Mouse (Mus musculus) kidney, postnatal 36 days (tissue): Measurements from ENCODE around the gene Nusap1.
"Not testable (repeated sequence)": the region's sequence is repeated elsewhere in the genome, so short reads cannot be mapped to it uniquely, and the experiment has no call there.

ENCODE experiments used
- DNase-seq, 2 experiments: peaks; one replicate each; pipeline ENCODE4 v3.0.0; 2021 to 2022; ENCODE audit warnings: mixed read lengths in 2 of 2

Gene Nusap1

DNA sequence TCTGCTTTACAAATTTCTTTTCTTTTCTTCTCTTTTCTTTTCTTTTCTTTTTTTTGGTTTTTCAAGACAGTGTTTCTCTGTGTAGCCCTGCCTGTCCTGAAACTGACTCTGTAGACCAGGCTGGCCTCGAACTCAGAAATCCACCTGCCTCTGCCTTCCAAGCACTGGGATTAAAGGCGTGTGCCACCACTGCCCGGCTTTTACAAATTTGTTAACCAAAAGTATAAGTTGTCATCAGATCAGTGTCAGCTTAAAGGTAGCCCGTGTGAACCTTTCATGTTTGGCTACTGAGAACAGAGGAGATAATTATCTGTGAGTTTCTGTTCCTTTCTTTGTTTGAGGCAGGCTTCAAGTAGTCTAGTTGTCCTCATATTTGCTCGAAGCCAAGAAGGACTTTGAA, 26.2 kb downstream of the Nusap1 start:
- no peak for DNase-seq

DNA sequence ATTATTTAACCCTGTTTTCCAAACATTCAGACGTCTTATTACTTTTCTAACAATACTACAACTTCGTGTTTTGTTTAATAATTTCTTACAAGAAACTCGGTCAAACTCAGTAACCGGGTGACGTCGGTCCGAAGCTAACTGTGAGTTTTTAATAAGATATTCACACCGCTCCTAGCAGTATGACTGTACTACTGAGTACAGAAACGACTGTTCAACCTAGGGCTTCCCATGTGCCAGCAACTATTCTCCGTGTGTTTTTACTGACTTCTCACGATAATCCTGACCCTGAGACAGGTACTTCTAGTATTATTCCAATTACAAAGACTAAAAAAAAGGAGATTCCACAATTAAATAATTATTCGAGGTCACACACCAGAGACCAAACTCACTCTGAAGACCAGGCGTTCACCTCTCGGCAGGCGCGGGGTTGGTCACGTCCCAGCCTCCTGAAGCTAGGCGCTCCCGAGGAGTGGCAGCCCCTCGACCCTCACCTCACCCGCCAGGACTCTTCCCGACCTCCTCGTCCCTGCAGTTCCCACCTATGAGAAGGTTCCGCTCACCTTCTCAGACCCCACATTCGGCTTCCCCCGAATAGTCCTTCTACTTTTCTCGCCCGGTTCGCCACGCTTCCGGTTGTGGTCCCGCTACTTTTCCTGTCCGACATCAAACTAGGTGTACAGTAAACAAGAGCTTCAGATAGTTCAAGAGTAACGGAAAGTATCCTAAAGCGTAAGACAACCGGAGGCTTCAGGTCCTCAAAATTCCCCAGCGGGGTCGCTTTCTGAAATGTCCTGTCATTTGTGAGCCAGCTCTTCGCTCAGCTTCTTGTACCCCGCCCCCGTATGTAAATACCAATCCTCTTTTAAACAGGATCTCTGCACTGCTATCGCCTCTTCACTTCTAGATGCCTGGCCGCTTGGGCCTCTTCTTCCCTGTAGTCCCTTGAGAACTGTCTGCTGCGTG, 44.4 kb downstream of the Nusap1 start, which contains the start of gene Ndufaf1:
Gene Ndufaf1, minus strand, starts transcription at position 608 of the 963 bp plus-strand sequence.
- peak; percentile 79 to 87 for DNase-seq

- not testable (repeated sequence) for DNase-seq
These were observed 47.6 kb downstream of the Nusap1 start for GRCm38 (mm10) chr2:119665744-119666143.

DNA sequence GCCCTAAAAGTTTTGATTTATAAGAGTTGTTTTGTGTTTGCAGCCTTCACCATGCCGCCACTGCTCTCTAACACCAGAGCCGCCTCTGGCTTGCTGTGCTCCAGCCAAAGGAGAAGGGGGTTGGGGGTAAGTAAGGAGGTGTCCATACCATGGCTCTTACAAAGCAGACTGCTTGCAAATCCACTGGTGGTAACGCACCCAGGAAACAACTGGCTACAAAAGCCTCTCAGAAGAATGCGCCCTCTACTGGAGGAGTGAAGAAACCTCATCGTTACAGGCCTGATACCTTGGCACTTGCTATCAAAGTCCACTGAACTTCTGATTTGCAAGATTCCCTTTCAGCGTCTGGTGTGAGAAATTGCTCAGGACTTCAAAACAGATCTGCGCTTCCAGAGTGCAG, 50.9 kb downstream of the Nusap1 start:
- peak; percentile 22 to 45 for DNase-seq

DNA sequence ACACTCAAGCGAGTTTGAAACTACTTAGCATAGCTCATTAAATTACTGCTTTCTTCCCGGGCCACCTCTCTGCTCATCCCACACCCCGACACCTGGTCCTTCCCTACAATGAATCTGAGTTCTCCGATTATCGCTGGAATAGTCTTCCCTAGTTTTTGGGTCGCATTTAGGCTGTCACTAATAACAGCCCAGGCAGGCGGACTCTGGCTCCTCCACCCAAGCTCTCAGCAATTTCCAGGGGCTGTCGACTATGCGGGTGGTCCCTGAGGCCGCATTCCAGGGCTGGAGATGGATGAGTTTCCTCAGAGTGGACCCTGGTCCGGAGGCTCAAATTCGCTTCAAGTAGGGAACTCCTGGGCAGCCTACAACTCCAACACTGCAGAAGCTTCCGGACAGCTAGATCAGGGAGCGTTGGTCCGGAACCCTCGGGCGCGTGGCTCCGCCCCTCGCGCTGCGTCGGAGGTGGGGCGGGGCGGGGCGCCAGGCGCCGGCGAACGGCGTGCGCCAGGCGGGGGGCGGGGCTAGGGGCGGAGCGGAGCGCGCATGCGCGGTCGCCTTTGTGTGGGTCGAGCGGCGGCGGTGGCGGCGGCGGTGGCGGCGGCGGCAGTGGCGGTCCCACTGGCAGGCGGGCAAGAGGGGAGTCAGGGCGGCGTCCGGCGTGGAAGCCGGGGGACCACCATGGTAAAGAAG, 56.6 kb downstream of the Nusap1 start, which contains the start of gene Rtf1:
Gene Rtf1, plus strand, starts transcription at position 544 of the 690 bp plus-strand sequence.
- peak; percentile 94 to 99 for DNase-seq

DNA sequence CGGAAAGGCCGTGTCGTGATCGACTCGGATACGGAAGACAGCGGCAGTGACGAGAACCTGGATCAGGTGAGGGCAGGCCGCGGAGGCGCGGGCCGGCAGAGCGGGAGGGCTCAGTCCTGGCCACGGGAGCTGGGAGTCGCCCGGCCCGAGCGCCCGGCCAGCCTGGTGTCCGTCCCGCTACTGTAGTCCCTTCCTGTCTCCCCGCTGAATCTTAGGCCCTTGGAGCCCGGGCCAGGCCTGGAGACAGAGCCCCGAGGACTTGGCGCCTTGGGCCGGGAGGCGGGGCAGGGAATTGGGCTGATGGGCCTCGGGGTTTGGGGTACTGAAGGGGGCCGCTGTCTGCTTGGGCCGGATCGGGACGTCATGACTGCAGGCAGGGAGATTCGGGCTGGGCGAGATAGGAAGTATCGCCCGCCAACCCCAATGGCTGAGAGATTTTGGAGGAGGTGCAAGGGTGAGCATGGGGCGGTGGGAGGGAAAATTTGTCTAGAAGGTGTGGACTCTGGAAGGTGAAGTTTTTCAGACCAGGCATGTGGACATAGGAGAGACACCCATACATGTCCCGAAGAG, 57.2 kb downstream of the Nusap1 start:
- DNase-seq = peak in 1 of 2 experiments; percentile 13

- no peak for DNase-seq
These were observed 57.7 kb downstream of the Nusap1 start for GRCm38 (mm10) chr2:119675831-119676230.

- DNase-seq = peak; percentile 41 to 63
These were observed 65.6 kb downstream of the Nusap1 start for GRCm38 (mm10) chr2:119683706-119684105.

GRCm38 (mm10) chr2:119692003-119692701, 74.1 kb downstream of the Nusap1 start:
- no peak for DNase-seq

DNA sequence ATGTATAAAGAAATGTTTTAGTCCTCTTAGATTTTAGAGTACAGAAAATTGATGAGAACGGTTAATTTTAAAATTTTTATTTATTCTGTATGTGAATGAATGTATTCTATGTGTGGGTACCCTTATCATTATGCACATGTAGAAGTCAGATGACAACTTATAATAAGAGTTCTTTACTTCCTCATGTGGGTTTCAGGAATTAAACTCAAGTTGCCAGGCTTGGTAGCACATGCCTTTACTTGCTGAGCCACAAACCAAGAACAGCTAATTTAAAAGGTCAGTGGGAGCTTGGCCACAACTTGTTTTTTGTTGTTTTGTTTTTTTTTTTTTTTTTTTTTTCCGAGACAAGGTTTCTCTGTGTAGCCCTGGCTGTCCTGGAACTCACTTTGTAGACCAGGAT, 76.7 kb downstream of the Nusap1 start:
- no peak for DNase-seq

DNA sequence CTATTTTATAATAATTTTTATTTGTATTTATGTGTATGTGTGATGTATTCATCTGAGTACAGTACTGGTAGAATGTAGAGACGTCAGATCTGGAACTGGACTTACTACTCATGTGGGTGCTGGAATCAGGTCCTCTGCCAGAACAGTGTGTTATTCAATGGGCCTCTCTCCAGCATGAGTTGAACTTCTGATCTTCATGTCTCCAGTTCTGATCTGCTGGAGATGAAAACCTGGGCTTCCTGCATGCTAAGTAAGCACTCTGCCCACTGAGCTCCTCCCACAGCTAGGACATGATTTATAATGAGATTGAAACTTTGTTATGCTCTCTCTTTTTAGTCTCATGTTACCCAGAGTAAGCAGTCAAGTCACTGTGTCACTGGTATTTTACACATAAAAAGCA, 78.0 kb downstream of the Nusap1 start:
- DNase-seq = peak; percentile 21 to 25

DNA sequence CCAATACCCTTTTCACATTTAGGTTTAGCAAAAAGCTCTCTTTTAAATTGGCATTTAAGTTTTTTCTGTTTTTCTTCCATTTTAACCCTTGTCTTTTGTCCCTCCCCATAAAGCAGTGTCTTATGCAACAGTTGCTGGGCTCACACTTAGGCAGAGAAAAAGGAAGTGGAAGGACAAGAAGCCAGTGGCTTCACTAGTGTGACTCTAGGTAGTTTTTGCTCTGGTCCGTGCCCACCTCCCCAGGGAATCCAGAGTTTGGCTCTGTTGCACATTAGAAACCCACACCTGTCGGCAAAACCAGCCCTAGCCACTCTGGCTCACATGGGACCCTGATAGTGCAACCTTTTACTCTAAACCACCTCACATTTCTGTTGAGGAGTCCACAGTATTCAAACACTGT, 80.4 kb downstream of the Nusap1 start:
- DNase-seq = no peak

- DNase-seq = no peak
These were observed 81.9 kb downstream of the Nusap1 start for GRCm38 (mm10) chr2:119699962-119700361.
